Comparison of ENCODE assay signal across 11 mouse cellular contexts in the genomic region with DNA sequence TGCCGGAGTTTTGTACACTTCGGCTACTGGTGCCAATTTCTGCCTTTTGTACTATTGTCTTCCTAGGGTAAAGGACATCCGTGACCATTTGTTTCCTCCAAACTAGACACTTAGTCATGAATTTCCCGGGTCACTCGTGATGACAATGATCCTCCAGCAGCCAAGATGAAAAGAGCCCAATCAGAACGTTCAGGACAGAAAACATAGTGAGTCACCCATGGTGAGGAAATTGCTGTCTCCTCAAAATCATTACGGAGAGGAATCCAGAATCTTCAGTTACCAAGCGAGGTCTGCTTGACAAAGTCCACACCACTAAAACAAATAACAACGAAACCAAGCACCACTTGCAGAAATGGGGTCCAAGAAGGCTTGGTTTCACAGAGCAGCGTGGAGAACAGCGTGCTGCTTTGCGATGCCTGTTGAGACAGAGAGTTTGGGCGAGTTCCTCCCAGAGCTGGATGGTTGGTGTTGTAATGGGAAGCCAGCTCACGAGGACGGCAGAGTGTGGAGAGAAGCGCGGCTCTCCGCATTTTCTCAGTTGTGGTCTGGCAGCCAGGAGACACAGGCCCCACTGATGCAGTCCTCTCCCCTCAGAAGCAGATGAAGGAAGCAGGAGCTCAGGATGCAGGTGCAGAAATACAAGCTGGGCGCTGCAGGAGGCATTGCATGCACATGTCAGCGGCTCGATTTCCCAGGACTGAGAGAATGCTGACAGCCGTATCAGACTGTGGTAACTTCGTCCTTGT.
A peak's percentile ranks its signal among the peaks of the same experiment; 100 is the strongest.
DNase-seq lines count a peak whose midpoint lies in the region; ATAC-seq lines count a peak whose summit lies in the region.
"Had no signal": no experiment of that assay in that cellular context is flagged by ENCODE, and none has a peak within 500 bp of the region (broad histone marks: within the 10 kb centered on the region; RNA-seq: fewer than 3 reads in every experiment).

No protein-coding gene starts in this region.

- H3K9ac ChIP-seq in kidney, embryonic 14.5 days (ENCODE audit: low read depth, low read length): no peak overlapping the region
- H3K9ac ChIP-seq in hindbrain, embryonic 16.5 days (ENCODE audit: low read depth, low read length): no peak overlapping the region
- H3K9ac ChIP-seq: forebrain, embryonic 13.5 days had no signal

- H3K27ac ChIP-seq in kidney, embryonic 14.5 days (ENCODE audit: low read depth, low read length): no peak overlapping the region
- H3K27ac ChIP-seq in hindbrain, embryonic 16.5 days (ENCODE audit: low read depth, low read length): no peak overlapping the region
- H3K27ac ChIP-seq: forebrain, embryonic 13.5 days had no signal

- H3K4me3 ChIP-seq in kidney, embryonic 14.5 days (ENCODE audit: low read length): no peak overlapping the region
- H3K4me3 ChIP-seq in megakaryocyte, embryonic 14.5 days (replicated peaks): peak overlapping the region; percentile 71
- no peak overlapping the region for H3K4me3 ChIP-seq in hindbrain, embryonic 16.5 days (ENCODE audit: low read length)
- H3K4me3 ChIP-seq: forebrain, embryonic 13.5 days had no signal

- no peaks in the 10 kb centered on the region for H3K4me1 ChIP-seq in kidney, embryonic 14.5 days (ENCODE audit: control insufficient read depth, insufficient read depth, low read length)
- no peaks in the 10 kb centered on the region for H3K4me1 ChIP-seq in megakaryocyte, embryonic 14.5 days
- H3K4me1 ChIP-seq in hindbrain, embryonic 16.5 days (ENCODE audit: control insufficient read depth, insufficient read depth, low read depth, low read length): no peaks in the 10 kb centered on the region
- H3K4me1 ChIP-seq: forebrain, embryonic 13.5 days had no signal

- H3K9me3 ChIP-seq in kidney, embryonic 14.5 days (ENCODE audit: control insufficient read depth, low read length): no peaks in the 10 kb centered on the region
- H3K9me3 ChIP-seq in megakaryocyte, embryonic 14.5 days: peaks cover 7% of the 10 kb centered on the region; the same call in 1 of the 2 replicates
- H3K9me3 ChIP-seq in hindbrain, embryonic 16.5 days (ENCODE audit: control insufficient read depth, low read length): no peaks in the 10 kb centered on the region
- H3K9me3 ChIP-seq: forebrain, embryonic 13.5 days had no signal

- no peaks in the 10 kb centered on the region for H3K27me3 ChIP-seq in kidney, embryonic 14.5 days (ENCODE audit: control insufficient read depth, insufficient read depth, low read length)
- peaks cover 3% of the 10 kb centered on the region for H3K27me3 ChIP-seq in megakaryocyte, embryonic 14.5 days (replicated peaks)
- H3K27me3 ChIP-seq in hindbrain, embryonic 16.5 days (replicated peaks; ENCODE audit: control insufficient read depth, insufficient read depth, low read length): no peaks in the 10 kb centered on the region
- H3K27me3 ChIP-seq: forebrain, embryonic 13.5 days had no signal

- 56% methylated on average over 23 of the region's 23 CpGs for WGBS in kidney, embryonic 14.5 days
- 67% methylated on average over 23 of the region's 23 CpGs for WGBS in hindbrain, embryonic 16.5 days

- intact Hi-C loops in gastrocnemius, postnatal 36 days (cut with DNase I): no loop called here

- no peak overlapping the region for H3K4me2 ChIP-seq in kidney, embryonic 14.5 days (replicated peaks; ENCODE audit: low read depth, low read length)
- H3K4me2 ChIP-seq in hindbrain, embryonic 16.5 days (ENCODE audit: low read length): no peak overlapping the region
- H3K4me2 ChIP-seq: forebrain, embryonic 13.5 days had no signal

- ATAC-seq in kidney, embryonic 14.5 days (ENCODE audit: low FRiP score, low TSS enrichment): peak; percentile 46; the same call in 1 of the 2 replicates
- ATAC-seq in erythroblast, adult 5-6 weeks (replicated peaks; ENCODE audit: low FRiP score, poor library complexity, severe bottlenecking): no peak
- ATAC-seq in hindbrain, embryonic 16.5 days: no peak
- ATAC-seq: forebrain, embryonic 13.5 days; midbrain, embryonic 16.5 days had no signal

- DNase-seq in kidney, adult 8-10 months: no peak
- DNase-seq in adrenal gland, adult 8-10 months: peak; percentile 52
- DNase-seq in gastrocnemius, postnatal 36 days: peak; percentile 16 to 43
- no peak for DNase-seq in retina, postnatal 1 day
- DNase-seq: cerebellum, adult 11-12 months had no signal

- H3K36me3 ChIP-seq in kidney, embryonic 14.5 days (ENCODE audit: control insufficient read depth, insufficient read depth, low read length): no peaks in the 10 kb centered on the region
- H3K36me3 ChIP-seq in megakaryocyte, embryonic 14.5 days (replicated peaks; ENCODE audit: low read length): no peaks in the 10 kb centered on the region
- no peaks in the 10 kb centered on the region for H3K36me3 ChIP-seq in hindbrain, embryonic 16.5 days (ENCODE audit: control insufficient read depth, insufficient read depth, low read length)

Comparison
In these comparisons a context has a peak if more than half of its experiments do, and no peak if none do; other contexts are left out.
1. DNase-seq: peak in adrenal gland, adult 8-10 months (single experiment) and gastrocnemius, postnatal 36 days (2 of 2); none in kidney, adult 8-10 months (0 of 2) and retina, postnatal 1 day (single experiment).